Mouse (Mus musculus) stomach, embryonic 16.5 days (tissue): ENCODE data around the gene Apoe. TPM values are rescaled to one million over a fixed set of nuclear protein-coding genes. Genes with fewer than 3 reads are reported as not detected.

Source experiments
- ATAC-seq: fragments of 200-750 bp; cut with Nextera tagmentation; 2 replicates; pipeline ENCODE4 v1.8.0; 2017; ENCODE audit warnings: moderate number of reproducible peaks, moderate TSS enrichment; ENCODE audit not compliant: insufficient read depth, low FRiP score
- H3K27ac ChIP-seq: fragments of 300-500 bp; sonication (generic); 2 replicates; pipeline ENCODE4 v1.5.1; 2014; ENCODE audit warnings: low read length
- H3K27me3 ChIP-seq: fragments of 300-500 bp; sonication (generic); 2 replicates; pipeline ENCODE4 v1.6.1; 2014; ENCODE audit warnings: low read length, control low read depth, mixed read lengths; ENCODE audit not compliant: control insufficient read depth, insufficient read depth
- H3K36me3 ChIP-seq: fragments of 300-500 bp; sonication (generic); 2 replicates; pipeline ENCODE4 v1.6.1; 2014; ENCODE audit warnings: low read length; ENCODE audit not compliant: control insufficient read depth, insufficient read depth
- H3K4me1 ChIP-seq: fragments of 300-500 bp; sonication (generic); 2 replicates; pipeline ENCODE4 v1.6.1; 2014; ENCODE audit warnings: low read length, control low read depth, mixed read lengths; ENCODE audit not compliant: control insufficient read depth, insufficient read depth
- H3K4me2 ChIP-seq: fragments of 300-500 bp; sonication (generic); 2 replicates; pipeline ENCODE4 v1.6.1; 2014; ENCODE audit warnings: low read depth, low read length, mixed read lengths
- H3K4me3 ChIP-seq: fragments of 300-500 bp; sonication (generic); replicated peaks from 2 replicates; pipeline ENCODE4 v1.5.1; 2014; ENCODE audit warnings: mild to moderate bottlenecking, low read length
- H3K9ac ChIP-seq: fragments of 300-500 bp; sonication (generic); 2 replicates; pipeline ENCODE4 v1.6.1; 2014; ENCODE audit warnings: low read length
- H3K9me3 ChIP-seq: fragments of 300-500 bp; sonication (generic); replicated peaks from 2 replicates; pipeline ENCODE4 v1.6.1; 2016; ENCODE audit warnings: low read length, control low read depth; ENCODE audit not compliant: control insufficient read depth
- WGBS: fragments of 180-500 bp; shearing (Covaris S2); extraction: QIAGEN DNeasy Blood & Tissue Kit; methylation state at CpG from one replicate; pipeline ENCODE4 v1.1.7; 2014; 5-methylcytosine and 5-hydroxymethylcytosine counted together
- polyA plus RNA-seq: library from polyadenylated mRNA; unstranded; fragments of >200 nt; fragmentation: Nextera tagmentation; extraction: Ambion mirVana; gene quantifications from 2 replicates; pipeline ENCODE4 v1.2.1, GENCODE M21; 2015

Apoe gene
- polyA plus RNA-seq, 1 experiment from 2014 or later, result 438 TPM

DNA sequence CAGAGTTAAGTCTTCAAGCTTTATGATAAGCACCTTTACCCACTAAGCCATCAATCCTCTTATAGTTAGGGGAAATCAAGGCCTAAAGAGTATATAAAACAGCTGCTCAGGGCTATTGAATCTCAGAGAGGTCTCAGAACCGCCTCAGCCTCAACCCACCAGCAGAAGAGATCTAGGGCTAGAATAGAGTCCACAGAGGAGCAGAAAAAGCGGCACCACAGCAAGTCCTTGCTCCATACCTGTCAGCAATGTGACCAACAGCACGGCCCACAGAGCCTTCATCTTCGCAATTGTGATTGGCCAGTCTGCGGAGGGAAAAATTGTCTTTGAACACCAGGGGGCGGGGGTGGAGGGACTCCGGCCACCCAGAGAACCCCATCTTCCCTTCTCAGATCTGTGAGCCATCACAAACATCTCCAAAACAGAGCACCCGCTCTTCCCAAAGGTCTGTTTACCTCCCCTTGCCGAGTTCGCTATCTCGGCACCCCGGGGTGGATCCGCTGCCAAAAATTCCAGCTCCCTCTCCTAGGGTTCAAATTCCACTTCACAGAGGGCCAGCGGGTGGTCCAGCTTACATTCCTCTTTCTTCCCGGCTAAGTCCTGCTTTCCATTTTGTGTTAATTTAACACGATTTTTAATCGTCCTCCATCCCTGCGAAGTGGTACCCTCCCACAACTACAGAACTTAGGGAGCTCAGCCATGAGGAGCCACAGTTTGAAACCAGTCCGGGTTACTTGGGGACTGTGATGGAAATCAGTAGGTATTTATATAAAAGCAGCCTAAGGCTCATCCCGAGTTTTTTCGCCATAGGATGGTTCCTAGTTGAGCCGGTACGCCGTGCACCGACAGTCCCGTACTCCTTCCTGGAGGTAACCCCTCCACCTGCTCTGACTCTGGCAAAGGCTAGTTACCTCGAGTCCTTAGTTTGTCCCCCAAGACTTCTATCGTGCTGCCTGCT is 760 bp downstream of the Apoe start:
- Histone ChIP-seq H3K4me3 (peak overlapping the region; percentile 40), H3K36me3 (peaks cover 8% of the 10 kb centered on the region; the same call in 1 of the 2 replicates), H3K9ac (peak overlapping the region; percentile 51), H3K4me1 (peaks cover 43% of the 10 kb centered on the region), H3K27ac (no peak overlapping the region), H3K9me3 (no peaks in the 10 kb centered on the region), H3K27me3 (no peaks in the 10 kb centered on the region), H3K4me2 (peak overlapping the region; percentile 50)
- WGBS, result 4% methylated on average over 28 of the region's 28 CpGs
- ATAC-seq, result no peak

DNA sequence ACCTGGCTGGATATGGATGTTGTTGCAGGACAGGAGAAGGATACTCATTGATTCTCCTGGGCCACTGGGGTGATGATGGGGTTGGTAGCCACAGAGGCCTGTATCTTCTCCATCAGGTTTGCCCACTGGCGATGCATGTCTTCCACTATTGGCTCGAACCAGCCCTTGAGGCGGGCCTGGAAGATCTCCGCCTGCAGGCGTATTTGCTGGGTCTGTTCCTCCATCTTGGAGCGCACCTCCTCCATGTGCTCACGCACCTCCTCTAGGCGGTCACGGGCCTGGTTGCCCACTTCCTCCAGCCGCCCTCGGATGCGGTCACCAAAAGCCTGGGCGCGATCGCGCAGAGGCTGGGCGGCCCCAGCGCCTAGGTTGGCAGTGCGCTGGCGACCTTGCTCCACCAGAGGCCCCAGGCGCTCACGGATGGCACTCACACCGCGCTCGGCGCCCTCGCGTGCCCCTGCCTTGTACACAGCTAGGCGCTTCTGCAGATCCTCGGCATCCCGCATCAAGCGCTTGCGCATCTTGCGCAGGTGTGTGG is 2.6 kb downstream of the Apoe start:
- Histone ChIP-seq H3K4me3 (no peak overlapping the region), H3K4me2 (no peak overlapping the region), H3K9ac (no peak overlapping the region), H3K27me3 (no peaks in the 10 kb centered on the region), H3K36me3 (no peaks in the 10 kb centered on the region; the same call in 1 of the 2 replicates), H3K27ac (no peak overlapping the region), H3K9me3 (no peaks in the 10 kb centered on the region), H3K4me1 (peaks cover 45% of the 10 kb centered on the region)
- WGBS, result 91% methylated on average over 34 of the region's 34 CpGs
- ATAC-seq, result no peak

DNA sequence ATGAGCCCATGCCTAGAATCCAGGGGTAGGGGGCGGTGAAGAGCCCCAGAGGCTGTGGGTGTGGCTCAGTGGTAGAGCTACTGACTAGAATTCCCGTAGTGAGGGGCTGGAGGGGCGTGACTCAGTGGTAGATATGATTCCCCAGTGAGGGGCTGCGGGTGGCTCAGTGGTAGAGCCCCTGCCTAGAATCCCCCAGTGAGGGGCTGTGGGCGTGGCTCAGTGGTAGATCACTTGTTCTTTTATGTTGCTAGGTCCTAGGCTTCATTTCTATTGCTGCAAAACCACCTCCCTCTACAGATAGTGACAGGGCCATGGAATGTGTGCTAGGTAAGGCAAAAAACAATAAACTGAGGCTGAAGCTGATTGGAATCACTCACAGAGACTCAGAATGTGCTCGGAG is 3.1 kb downstream of the Apoe start:
- no peak overlapping the region for H3K4me2 ChIP-seq
- no peak overlapping the region for H3K9ac ChIP-seq
- no peak overlapping the region for H3K27ac ChIP-seq
- 82% methylated on average over 6 of the region's 6 CpGs for WGBS
- no peaks in the 10 kb centered on the region for H3K27me3 ChIP-seq
- no peaks in the 10 kb centered on the region; the same call in 1 of the 2 replicates for H3K36me3 ChIP-seq
- H3K9me3 ChIP-seq, result no peaks in the 10 kb centered on the region
- H3K4me3 ChIP-seq, result no peak overlapping the region
- no peak for ATAC-seq
- peaks cover 43% of the 10 kb centered on the region for H3K4me1 ChIP-seq

DNA sequence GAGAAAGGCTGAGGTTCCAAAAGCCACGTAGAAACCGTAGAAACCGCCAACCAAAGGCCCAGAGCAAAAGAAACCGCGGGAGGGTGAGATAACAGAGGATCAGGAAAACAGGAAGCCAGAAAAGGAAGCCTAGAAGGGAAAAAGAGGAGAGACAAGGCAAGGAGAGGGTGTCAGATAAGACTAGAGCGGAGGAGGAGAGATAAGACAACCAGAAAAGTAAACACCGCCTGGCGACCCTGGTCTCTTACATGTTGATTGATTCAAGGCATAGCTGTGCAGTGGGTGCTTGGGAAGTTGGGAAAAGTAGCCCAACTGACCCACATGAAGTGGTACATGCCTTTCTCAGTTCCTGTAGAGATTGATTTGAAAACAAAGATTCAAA is 3.8 kb downstream of the Apoe start:
- peak overlapping the region; percentile 26; the same call in 1 of the 2 replicates for H3K27ac ChIP-seq
- no peak overlapping the region for H3K4me3 ChIP-seq
- no peaks in the 10 kb centered on the region for H3K9me3 ChIP-seq
- no peak for ATAC-seq
- peak overlapping the region; percentile 10; the same call in 1 of the 2 replicates for H3K9ac ChIP-seq
- H3K27me3 ChIP-seq, result no peaks in the 10 kb centered on the region
- H3K4me1 ChIP-seq, result peaks cover 36% of the 10 kb centered on the region
- no peak overlapping the region for H3K4me2 ChIP-seq
- H3K36me3 ChIP-seq, result no peaks in the 10 kb centered on the region; the same call in 1 of the 2 replicates
- WGBS, result 15% methylated on average over 8 of the region's 8 CpGs

DNA sequence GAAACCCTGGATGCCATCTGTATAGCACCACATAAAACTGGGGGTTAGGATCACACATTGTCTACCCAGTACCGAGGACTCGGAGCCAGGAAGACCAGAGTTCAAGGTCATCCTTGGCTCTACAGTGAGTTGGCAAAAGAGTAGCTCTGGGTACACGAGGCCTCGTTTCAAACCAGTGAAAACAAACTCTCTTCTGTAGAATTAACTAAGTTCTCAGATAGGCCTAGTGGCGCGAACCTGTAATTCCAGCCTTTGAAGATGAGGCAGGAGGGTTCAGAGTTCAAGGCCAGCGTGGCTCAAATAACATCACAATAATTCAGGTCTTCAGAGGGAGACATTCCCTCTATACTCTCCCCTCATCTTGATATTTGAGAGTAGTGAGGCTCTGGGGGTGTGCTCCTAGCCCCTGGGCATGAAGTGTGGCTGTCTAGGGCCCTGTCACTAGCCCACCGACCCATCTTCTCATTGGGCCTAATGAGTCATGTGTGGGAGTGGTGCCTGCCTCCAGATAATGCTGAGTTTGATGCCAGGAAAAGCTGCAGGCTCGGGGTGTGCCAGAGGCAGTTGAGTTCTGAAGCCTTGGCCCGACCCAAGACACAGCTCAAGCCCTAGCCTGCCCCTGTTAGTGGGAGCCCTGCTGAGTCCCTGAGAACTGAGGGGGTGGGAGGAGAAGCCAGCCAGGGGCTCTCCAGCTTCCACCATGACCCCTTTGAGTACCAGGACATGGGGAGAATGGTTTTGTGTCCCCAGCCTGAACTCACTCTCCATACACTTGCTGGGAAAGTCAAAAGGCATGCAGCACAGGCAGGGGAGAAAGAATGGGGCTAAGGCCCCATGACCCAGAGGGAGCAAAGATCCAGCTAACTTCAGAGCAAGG is 4.4 kb downstream of the Apoe start:
- Histone ChIP-seq H3K36me3 (no peaks in the 10 kb centered on the region; the same call in 1 of the 2 replicates), H3K9me3 (no peaks in the 10 kb centered on the region), H3K9ac (peak overlapping the region; percentile 10; the same call in 1 of the 2 replicates), H3K4me1 (peaks cover 34% of the 10 kb centered on the region), H3K27ac (peak overlapping the region; percentile 26), H3K4me2 (no peak overlapping the region), H3K27me3 (no peaks in the 10 kb centered on the region), H3K4me3 (no peak overlapping the region)
- 70% methylated on average over 10 of the region's 10 CpGs for WGBS
- no peak for ATAC-seq

DNA sequence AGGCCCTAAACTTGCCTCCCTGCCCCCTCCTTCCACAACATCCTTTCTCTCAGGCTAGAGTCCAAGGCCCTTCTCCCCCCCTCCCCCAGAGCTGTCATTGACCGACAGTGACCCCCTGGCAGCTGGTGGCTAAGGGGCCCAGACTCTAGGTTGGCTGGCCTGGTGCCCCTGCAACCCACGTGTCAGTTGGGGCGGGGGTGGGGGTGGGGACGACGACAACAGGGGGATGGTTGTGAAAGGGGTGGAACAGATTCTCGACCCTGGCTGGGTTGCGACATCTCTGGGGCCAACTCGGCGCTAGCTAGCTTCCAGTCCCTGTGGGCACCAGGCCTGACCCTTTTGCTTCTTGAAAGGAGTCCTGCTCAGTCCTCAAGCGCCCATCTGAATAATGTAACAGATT is 5.6 kb downstream of the Apoe start:
- H3K27me3 ChIP-seq, result no peaks in the 10 kb centered on the region
- no peak overlapping the region for H3K4me2 ChIP-seq
- H3K9ac ChIP-seq, result peak overlapping the region; percentile 18; the same call in 1 of the 2 replicates
- peak overlapping the region; percentile 42; the same call in 1 of the 2 replicates for H3K27ac ChIP-seq
- H3K4me3 ChIP-seq, result no peak overlapping the region
- H3K4me1 ChIP-seq, result peaks cover 22% of the 10 kb centered on the region; the same call in 1 of the 2 replicates
- no peaks in the 10 kb centered on the region for H3K9me3 ChIP-seq
- peak; percentile 45; the same call in 1 of the 2 replicates for ATAC-seq
- whole genome bisulfite sequencing, result 28% methylated on average over 10 of the region's 10 CpGs
- no peaks in the 10 kb centered on the region; the same call in 1 of the 2 replicates for H3K36me3 ChIP-seq

DNA sequence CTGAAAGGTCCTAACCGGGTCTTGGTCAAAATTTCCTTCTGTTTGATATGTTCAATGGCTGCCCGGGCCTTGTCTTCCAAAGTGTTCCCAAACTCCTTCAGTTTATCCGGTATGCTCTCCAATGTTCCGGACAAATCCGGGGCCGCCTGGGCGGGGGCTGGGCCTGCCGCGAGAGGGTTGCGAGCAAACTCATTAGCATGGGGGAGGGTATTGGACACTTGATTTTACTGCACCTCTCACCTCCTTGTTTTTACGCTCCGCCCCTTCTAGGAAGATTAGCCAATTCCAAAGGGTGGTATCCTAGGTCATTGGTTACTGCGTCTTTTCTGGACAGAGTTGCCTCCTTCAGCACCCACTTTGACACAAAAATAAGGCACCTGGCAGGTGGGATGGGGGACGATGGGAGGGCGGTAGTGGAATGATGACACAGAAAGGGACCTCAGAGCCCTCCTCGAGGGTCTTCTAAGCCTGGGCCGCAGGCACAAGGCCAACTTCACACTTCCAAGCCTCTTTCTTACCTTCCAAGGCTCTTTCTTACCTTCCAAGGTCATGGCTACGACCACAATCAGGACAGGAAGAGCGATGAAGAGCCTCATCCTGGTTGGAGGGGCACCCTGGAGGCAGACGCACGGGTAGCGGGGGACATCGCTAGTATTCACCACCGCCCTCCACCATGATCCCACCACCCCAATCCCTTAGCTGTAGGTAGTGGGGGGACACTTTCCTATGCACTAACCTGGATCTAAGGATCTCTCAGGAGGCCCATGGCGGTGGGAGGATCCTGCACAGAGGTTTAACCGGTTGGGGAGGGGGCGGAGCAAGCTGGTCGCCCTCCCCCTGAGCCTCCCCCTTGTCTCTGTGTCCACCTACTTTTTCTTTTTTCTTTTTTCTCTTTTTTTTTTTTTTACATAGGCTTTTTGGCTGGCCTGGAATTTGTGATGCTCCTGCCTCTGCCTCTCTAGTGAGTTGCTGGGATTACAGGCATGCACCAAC is 6.8 kb downstream of the Apoe start, which contains the start of gene Apoc1:
Gene Apoc1 (minus strand): TSS at position 788 of the 993 bp plus-strand sequence.
- H3K4me2 ChIP-seq, result 0 out of 2 replicates have a peak within 1 kb of the TSS, but pooled peaks have one; percentile 6
- no peaks in the 10 kb centered on the region; the same call in 1 of the 2 replicates for H3K36me3 ChIP-seq
- no peak within 1 kb of the TSS for H3K4me3 ChIP-seq
- 44% methylated on average over 28 of the region's 28 CpGs for WGBS
- H3K9me3 ChIP-seq, result no peaks in the 10 kb centered on the region
- no peaks in the 10 kb centered on the region for H3K27me3 ChIP-seq
- peak within 1 kb of the TSS; percentile 42; the same call in 1 of the 2 replicates for H3K27ac ChIP-seq
- ATAC-seq, result 0 out of 2 replicates have a peak, but pooled peaks have one; percentile 20
- H3K4me1 ChIP-seq, result peaks cover 21% of the 10 kb centered on the region; the same call in 1 of the 2 replicates
- peak within 1 kb of the TSS; percentile 18; the same call in 1 of the 2 replicates for H3K9ac ChIP-seq
